17 mouse cellular contexts compared by ENCODE assay signal in the genomic region with DNA sequence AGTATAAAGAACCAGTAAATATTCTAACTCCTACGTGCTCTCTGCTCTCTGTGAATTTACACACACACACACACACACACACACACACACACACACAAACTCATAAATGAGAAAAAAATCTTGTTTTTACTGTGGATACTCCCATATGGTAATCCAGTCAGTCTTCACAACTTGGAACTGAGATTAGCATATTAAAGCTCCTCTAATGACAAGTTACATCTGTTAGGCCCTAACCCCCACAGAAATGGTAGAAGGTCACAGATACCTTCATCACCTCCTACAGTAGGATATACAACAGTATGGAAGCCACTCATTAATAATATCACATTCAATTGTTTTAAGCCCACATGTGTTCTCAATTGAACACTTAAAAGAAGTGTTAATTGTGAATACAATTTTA.
"Had no signal": no experiment of that assay in that cellular context is flagged by ENCODE, and none has a peak within 500 bp of the region (broad histone marks: within the 10 kb centered on the region; RNA-seq: fewer than 3 reads in every experiment).

No protein-coding gene starts in this region.

- H3K4me3 ChIP-seq: lung, embryonic 15.5 days; megakaryocyte, embryonic 14.5 days; midbrain, embryonic 13.5 days; midbrain, embryonic 15.5 days; neural tube, embryonic 12.5 days; stomach, embryonic 15.5 days had no signal

- H3K9ac ChIP-seq: lung, embryonic 15.5 days; midbrain, embryonic 13.5 days; midbrain, embryonic 15.5 days; neural tube, embryonic 12.5 days; stomach, embryonic 15.5 days had no signal

- H3K9me3 ChIP-seq: lung, embryonic 15.5 days; megakaryocyte, embryonic 14.5 days; midbrain, embryonic 13.5 days; midbrain, embryonic 15.5 days; neural tube, embryonic 12.5 days; stomach, embryonic 15.5 days had no signal

- H3K36me3 ChIP-seq: lung, embryonic 15.5 days; midbrain, embryonic 13.5 days; midbrain, embryonic 15.5 days; neural tube, embryonic 12.5 days; stomach, embryonic 15.5 days had no signal

- ATAC-seq: lung, postnatal 0 days; midbrain, embryonic 13.5 days; midbrain, embryonic 15.5 days had no signal

- H3K4me1 ChIP-seq: lung, embryonic 15.5 days; megakaryocyte, embryonic 14.5 days; midbrain, embryonic 13.5 days; midbrain, embryonic 15.5 days; neural tube, embryonic 12.5 days; stomach, embryonic 15.5 days had no signal

- DNase-seq: lung, adult 2 months; lung, postnatal 14 days; lung, postnatal 36 days; right cerebral cortex, postnatal 14 days; thymus, adult 2 months; thymus, postnatal 25 days; thymus, postnatal 4 days had no signal

- H3K4me2 ChIP-seq: lung, embryonic 15.5 days; midbrain, embryonic 11.5 days; midbrain, embryonic 13.5 days; midbrain, embryonic 15.5 days; neural tube, embryonic 12.5 days; stomach, embryonic 15.5 days had no signal

- H3K27ac ChIP-seq: lung, embryonic 15.5 days; macrophage; midbrain, embryonic 13.5 days; midbrain, embryonic 15.5 days; neural tube, embryonic 12.5 days; stomach, embryonic 15.5 days; stomach, postnatal 0 days had no signal

- H3K27me3 ChIP-seq: lung, embryonic 15.5 days; megakaryocyte, embryonic 14.5 days; midbrain, embryonic 13.5 days; midbrain, embryonic 15.5 days; neural tube, embryonic 12.5 days; stomach, embryonic 15.5 days had no signal
